Mouse (Mus musculus) spleen, adult 2 months (tissue): ENCODE measurements around the gene Ostc.

Source experiments
- CTCF ChIP-seq: fragments of 200-500 bp; IDR thresholded peaks from 2 replicates; pipeline ENCODE4 v1.5.1; 2011; ENCODE audit warnings: mild to moderate bottlenecking, inconsistent platforms; ENCODE audit not compliant: insufficient read depth, insufficient read length, insufficient replicate concordance; ENCODE audit errors: extremely low read depth
- POLR2A ChIP-seq: fragments of 200-500 bp; IDR thresholded peaks from 2 replicates; pipeline ENCODE4 v1.6.1; 2011; ENCODE audit warnings: low read depth, low read length, inconsistent platforms

DNA sequence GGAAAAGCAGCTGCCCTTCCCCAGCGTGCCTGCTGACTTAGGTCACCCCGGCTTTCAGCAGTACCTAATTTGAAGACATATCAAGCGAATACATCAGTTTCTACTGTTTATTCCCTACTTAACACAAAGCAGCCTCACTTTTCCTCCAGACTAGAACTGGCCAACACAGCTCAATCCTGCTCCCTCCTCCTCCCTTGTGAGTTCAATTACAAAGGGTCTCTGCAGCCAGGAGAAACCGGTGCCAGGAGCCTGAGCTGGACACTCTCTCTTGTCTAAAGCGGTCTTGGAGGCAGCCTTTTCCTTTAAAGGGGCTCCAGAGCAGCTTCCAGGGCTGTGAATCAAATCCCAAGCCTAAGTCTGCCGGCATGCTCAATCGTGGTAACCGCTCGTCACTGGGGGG lies 27.1 kb downstream of the Ostc start:
- no peak for TF ChIP-seq CTCF
- TF ChIP-seq POLR2A: no peak
